Mouse (Mus musculus): Measurements from ENCODE around the gene Lrrn1. TPM values are rescaled to one million over a fixed set of nuclear protein-coding genes. Genes with fewer than 3 reads are reported as not detected.

Gene Lrrn1
- total and polyA plus RNA-seq, 3 experiments, result not detected

GRCm38 (mm10) chr6:107541222-107541621 lies 11.7 kb downstream of the Lrrn1 start:
- TF ChIP-seq RCOR1 (conservative IDR thresholded peaks at IDR 0.05; ENCODE audit: low read depth, low read length), result no peak
- in situ Hi-C loops (cut with MboI; ENCODE audit: low pct_ligation_motif_present, low pct_unique_long_range_greater_than_20kb, low sequenced_read_pairs), result no loop called here

GRCm38 (mm10) chr6:107541918-107542317 lies 12.3 kb downstream of the Lrrn1 start:
- Histone ChIP-seq H3K9ac (ENCODE audit: insufficient read depth, low read depth) (no peak overlapping the region), H3K27ac (ENCODE audit: insufficient read depth, low read depth) (no peak overlapping the region)

More at GRCm38 (mm10) chr6:107541222-107541621, 11.7 kb downstream of the Lrrn1 start:
- H3K27me3 ChIP-seq (replicated peaks), result peaks cover under 1% of the 10 kb centered on the region
- H3K4me3 ChIP-seq (replicated peaks in 1 of 3; ENCODE audit: low read depth in 2 of 3, low read length in 2 of 3, poor library complexity in 1 of 3), result no peak overlapping the region
- dilution Hi-C loops (cut with MboI; ENCODE audit: extremely low pct_ligation_motif_present, extremely low pct_unique_long_range_greater_than_20kb, low sequenced_read_pairs), result no loop called here
- H3K79me2 ChIP-seq (replicated peaks; ENCODE audit: control insufficient read depth, extremely low read depth, insufficient read depth, poor library complexity, severe bottlenecking), result no peaks in the 10 kb centered on the region
- no peaks in the 10 kb centered on the region for H3K36me3 ChIP-seq (replicated peaks in 1 of 2; ENCODE audit: control insufficient read depth in 1 of 2, insufficient read depth in 1 of 2, low read length in 1 of 2)
- no peak overlapping the region for H3K27ac ChIP-seq (ENCODE audit: insufficient read depth, low read depth)
- H3K9ac ChIP-seq (ENCODE audit: insufficient read depth, low read depth), result no peak overlapping the region
- no peak for DNase-seq (ENCODE audit: extremely low read depth)
- no peaks in the 10 kb centered on the region for H3K4me1 ChIP-seq (ENCODE audit: control insufficient read depth in 1 of 2, insufficient read depth in 2 of 2)
- H3K4me2 ChIP-seq (ENCODE audit: insufficient read depth, low read depth, poor library complexity, severe bottlenecking), result no peak overlapping the region
- no peaks in the 10 kb centered on the region for H3K9me3 ChIP-seq (replicated peaks; ENCODE audit: low read length)

GRCm38 (mm10) chr6:107546272-107546671 lies 16.7 kb downstream of the Lrrn1 start:
- Histone ChIP-seq H3K4me3 (replicated peaks in 1 of 3; ENCODE audit: low read depth in 2 of 3, low read length in 2 of 3, poor library complexity in 1 of 3) (no peak overlapping the region), H3K27me3 (replicated peaks) (peaks cover 2% of the 10 kb centered on the region), H3K4me2 (ENCODE audit: insufficient read depth, low read depth, poor library complexity, severe bottlenecking) (no peak overlapping the region), H3K9me3 (replicated peaks; ENCODE audit: low read length) (no peaks in the 10 kb centered on the region), H3K27ac (ENCODE audit: insufficient read depth, low read depth) (no peak overlapping the region), H3K4me1 (ENCODE audit: control insufficient read depth in 1 of 2, insufficient read depth in 2 of 2) (no peaks in the 10 kb centered on the region), H3K79me2 (replicated peaks; ENCODE audit: control insufficient read depth, extremely low read depth, insufficient read depth, poor library complexity, severe bottlenecking) (no peaks in the 10 kb centered on the region), H3K36me3 (replicated peaks in 1 of 2; ENCODE audit: control insufficient read depth in 1 of 2, insufficient read depth in 1 of 2, low read length in 1 of 2) (no peaks in the 10 kb centered on the region), H3K9ac (ENCODE audit: insufficient read depth, low read depth) (no peak overlapping the region)
- dilution Hi-C loops (cut with MboI; ENCODE audit: extremely low pct_ligation_motif_present, extremely low pct_unique_long_range_greater_than_20kb, low sequenced_read_pairs), result no loop called here
- in situ Hi-C loops (cut with MboI; ENCODE audit: low pct_ligation_motif_present, low pct_unique_long_range_greater_than_20kb, low sequenced_read_pairs), result no loop called here
- TF ChIP-seq RCOR1 (conservative IDR thresholded peaks at IDR 0.05; ENCODE audit: low read depth, low read length), result no peak
- no peak for TF ChIP-seq SIN3A (IDR thresholded peaks at IDR 0.05; ENCODE audit: low read length)
- TF ChIP-seq ZMIZ1 (IDR thresholded peaks at IDR 0.05; ENCODE audit: low read depth, low read length), result no peak
- TF ChIP-seq ZKSCAN1 (IDR thresholded peaks at IDR 0.05; ENCODE audit: borderline replicate concordance, low read depth, low read length), result no peak
- no peak for TF ChIP-seq HCFC1 (IDR thresholded peaks at IDR 0.05; ENCODE audit: low read depth, low read length)
- no peak for TF ChIP-seq CTCF (conservative IDR thresholded peaks at IDR 0.05 in 1 of 2, IDR thresholded peaks at IDR 0.05 in 1 of 2; ENCODE audit: low read depth in 2 of 2, low read length in 2 of 2)
- TF ChIP-seq TCF12 (IDR thresholded peaks at IDR 0.05; ENCODE audit: low read depth, low read length), result no peak
- no peak for TF ChIP-seq POLR2AphosphoS2 (IDR thresholded peaks at IDR 0.05; ENCODE audit: low read depth, low read length)
- no peak for TF ChIP-seq MYC (IDR thresholded peaks at IDR 0.05; ENCODE audit: low read depth, low read length)
- TF ChIP-seq PAX5 (IDR thresholded peaks at IDR 0.05; ENCODE audit: low read length), result no peak
- no peak for TF ChIP-seq MAFK (IDR thresholded peaks at IDR 0.05; ENCODE audit: insufficient replicate concordance, low read length)
- TF ChIP-seq USF2 (conservative IDR thresholded peaks at IDR 0.05; ENCODE audit: low read depth, low read length), result no peak
- no peak for TF ChIP-seq JUN (IDR thresholded peaks at IDR 0.05; ENCODE audit: insufficient read depth, low read depth, low read length)
- no peak for TF ChIP-seq IRF4 (IDR thresholded peaks at IDR 0.05; ENCODE audit: low read depth, low read length)
- no peak for TF ChIP-seq ETS1 (conservative IDR thresholded peaks at IDR 0.05; ENCODE audit: low read depth, low read length)
- TF ChIP-seq UBTF (IDR thresholded peaks at IDR 0.05; ENCODE audit: low read depth, low read length), result no peak
- no peak for TF ChIP-seq CHD2 (IDR thresholded peaks at IDR 0.05; ENCODE audit: low read length)
- no peak for DNase-seq (ENCODE audit: extremely low read depth)

More at GRCm38 (mm10) chr6:107541918-107542317, 12.3 kb downstream of the Lrrn1 start:
- Histone ChIP-seq H3K9me3 (replicated peaks; ENCODE audit: low read length) (no peaks in the 10 kb centered on the region), H3K4me2 (ENCODE audit: insufficient read depth, low read depth, poor library complexity, severe bottlenecking) (no peak overlapping the region), H3K4me3 (replicated peaks in 1 of 3; ENCODE audit: low read depth in 2 of 3, low read length in 2 of 3, poor library complexity in 1 of 3) (no peak overlapping the region), H3K27me3 (replicated peaks) (peaks cover 2% of the 10 kb centered on the region), H3K79me2 (replicated peaks; ENCODE audit: control insufficient read depth, extremely low read depth, insufficient read depth, poor library complexity, severe bottlenecking) (no peaks in the 10 kb centered on the region), H3K4me1 (ENCODE audit: control insufficient read depth in 1 of 2, insufficient read depth in 2 of 2) (no peaks in the 10 kb centered on the region), H3K36me3 (replicated peaks in 1 of 2; ENCODE audit: control insufficient read depth in 1 of 2, insufficient read depth in 1 of 2, low read length in 1 of 2) (no peaks in the 10 kb centered on the region)
- dilution Hi-C loops (cut with MboI; ENCODE audit: extremely low pct_ligation_motif_present, extremely low pct_unique_long_range_greater_than_20kb, low sequenced_read_pairs), result no loop called here
- in situ Hi-C loops (cut with MboI; ENCODE audit: low pct_ligation_motif_present, low pct_unique_long_range_greater_than_20kb, low sequenced_read_pairs), result no loop called here
- no peak for DNase-seq (ENCODE audit: extremely low read depth)
- no peak for TF ChIP-seq E2F4 (IDR thresholded peaks at IDR 0.05; ENCODE audit: insufficient replicate concordance, low read depth, low read length)
- no peak for TF ChIP-seq MAX (IDR thresholded peaks at IDR 0.05; ENCODE audit: low read length)
- TF ChIP-seq IRF4 (IDR thresholded peaks at IDR 0.05; ENCODE audit: low read depth, low read length), result no peak
- no peak for TF ChIP-seq BHLHE40 (IDR thresholded peaks at IDR 0.05; ENCODE audit: low read depth, low read length)

Data from CH12.LX (cell line).